ENCODE assay signal across 16 mouse cellular contexts in the genomic region with DNA sequence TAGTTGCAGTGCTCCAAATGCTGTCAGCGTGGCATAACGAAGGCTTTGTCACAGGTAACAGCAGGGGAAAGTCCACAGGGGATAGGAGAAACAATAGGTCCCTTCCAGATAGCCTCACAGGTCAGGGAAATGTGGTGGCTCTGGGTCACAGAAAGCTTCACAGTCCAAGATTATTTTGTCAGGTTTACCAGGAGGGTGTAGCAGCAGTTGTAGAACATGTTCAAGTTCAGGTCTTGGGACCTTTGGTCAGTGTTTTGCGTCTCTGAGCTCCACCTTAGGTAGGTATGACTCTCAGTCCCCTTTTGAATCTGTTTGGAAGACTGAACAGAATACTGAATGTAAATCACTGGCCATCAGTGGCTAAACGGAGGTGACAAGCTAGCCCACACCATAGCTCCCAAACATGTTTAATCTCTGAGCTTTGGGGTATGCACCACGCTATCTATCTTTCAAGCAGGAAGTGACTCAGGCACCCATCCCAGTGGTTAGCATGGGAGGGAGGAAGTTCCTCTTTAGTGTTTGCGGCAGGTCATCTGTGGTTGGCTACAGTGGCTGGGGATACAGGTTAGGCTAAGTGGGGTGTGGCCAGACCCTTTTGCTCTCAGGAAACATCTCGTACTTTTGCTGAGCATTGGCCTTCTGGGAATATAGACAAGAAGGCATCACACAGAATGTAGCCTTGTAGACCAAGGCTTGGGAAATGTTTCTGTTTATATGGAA. TPM values are rescaled to one million over a fixed set of nuclear protein-coding genes. Genes with fewer than 3 reads are reported as not detected.
DNase-seq lines count a peak whose midpoint lies in the region; ATAC-seq and TF ChIP-seq lines count a peak whose summit lies in the region.
"Had no signal": no experiment of that assay in that cellular context is flagged by ENCODE, and none has a peak within 500 bp of the region (broad histone marks: within the 10 kb centered on the region; RNA-seq: fewer than 3 reads in every experiment).

No protein-coding gene starts in this region.

- peaks cover 11% of the 10 kb centered on the region for H3K4me1 ChIP-seq in lung, postnatal 0 days (ENCODE audit: insufficient read depth, low read depth, low read length)
- H3K4me1 ChIP-seq in MEL (ENCODE audit: control insufficient read depth in 1 of 2, insufficient read depth in 2 of 2, low read length in 2 of 2): peaks cover 8 to 29% of the 10 kb centered on the region in 2 experiments
- no peaks in the 10 kb centered on the region for H3K4me1 ChIP-seq in stomach, postnatal 0 days (replicated peaks; ENCODE audit: control insufficient read depth, insufficient read depth)
- H3K4me1 ChIP-seq in forebrain, embryonic 14.5 days (ENCODE audit: control insufficient read depth, insufficient read depth, low read length): no peaks in the 10 kb centered on the region

- no peak for TF ChIP-seq POLR2A in MEL (IDR thresholded peaks at IDR 0.05; ENCODE audit: control insufficient read depth in 1 of 2, insufficient read depth in 1 of 2, low read depth in 1 of 2, low read length in 2 of 2, poor library complexity in 1 of 2)

- H3K27ac ChIP-seq in lung, postnatal 0 days (ENCODE audit: low read length): peak overlapping the region; percentile 75
- H3K27ac ChIP-seq in MEL (ENCODE audit: control insufficient read depth, low read depth, low read length): no peak overlapping the region; the same call in 1 of the 2 replicates
- peak overlapping the region; percentile 85 for H3K27ac ChIP-seq in stomach, postnatal 0 days (replicated peaks)
- H3K27ac ChIP-seq in forebrain, embryonic 14.5 days (ENCODE audit: low read depth, low read length): no peak overlapping the region
- H3K27ac ChIP-seq: embryonic facial prominence, embryonic 15.5 days had no signal

- no peak for ATAC-seq in lung, postnatal 0 days
- ATAC-seq in stomach, postnatal 0 days (ENCODE audit: low FRiP score, low TSS enrichment): peak; percentile 72
- ATAC-seq in forebrain, embryonic 14.5 days: no peak
- ATAC-seq: forebrain, postnatal 0 days; intestine, postnatal 0 days had no signal

- 48% methylated on average over 7 of the region's 7 CpGs for WGBS in lung, postnatal 0 days
- 48% methylated on average over 7 of the region's 7 CpGs for WGBS in stomach, postnatal 0 days
- WGBS in forebrain, embryonic 14.5 days: 74% methylated on average over 7 of the region's 7 CpGs

- no peaks in the 10 kb centered on the region for H3K36me3 ChIP-seq in lung, postnatal 0 days (ENCODE audit: insufficient read depth, low read length)
- peaks cover 0 to 20% of the 10 kb centered on the region in 2 experiments; a peak in 2 of 4 replicates for H3K36me3 ChIP-seq in MEL (ENCODE audit: control insufficient read depth in 1 of 2, insufficient read depth in 2 of 2, low read length in 2 of 2)
- no peaks in the 10 kb centered on the region for H3K36me3 ChIP-seq in stomach, postnatal 0 days (ENCODE audit: control insufficient read depth, insufficient read depth, low read length)
- no peaks in the 10 kb centered on the region for H3K36me3 ChIP-seq in forebrain, embryonic 14.5 days (ENCODE audit: control insufficient read depth, insufficient read depth, low read length)
- H3K36me3 ChIP-seq: embryonic facial prominence, embryonic 15.5 days had no signal

- no peak overlapping the region for H3K4me2 ChIP-seq in lung, postnatal 0 days (replicated peaks; ENCODE audit: low read depth, low read length)
- no peak overlapping the region for H3K4me2 ChIP-seq in stomach, postnatal 0 days (replicated peaks; ENCODE audit: low read depth)
- no peak overlapping the region for H3K4me2 ChIP-seq in forebrain, embryonic 14.5 days (ENCODE audit: low read length)
- H3K4me2 ChIP-seq: embryonic facial prominence, embryonic 15.5 days had no signal

- no peak overlapping the region for H3K4me3 ChIP-seq in lung, postnatal 0 days (ENCODE audit: low read depth, low read length)
- H3K4me3 ChIP-seq in MEL (ENCODE audit: control insufficient read depth in 1 of 2, insufficient read depth in 1 of 2, low read depth in 2 of 2, low read length in 2 of 2): peak overlapping the region in 1 of 2 experiments; percentile 27; a peak in 3 of 4 replicates
- no peak overlapping the region for H3K4me3 ChIP-seq in stomach, postnatal 0 days (ENCODE audit: low read depth, low read length)
- H3K4me3 ChIP-seq in forebrain, embryonic 14.5 days (ENCODE audit: low read depth, low read length): no peak overlapping the region
- H3K4me3 ChIP-seq: embryonic facial prominence, embryonic 15.5 days had no signal

- H3K79me2 ChIP-seq in MEL (ENCODE audit: control insufficient read depth, insufficient read depth, low read length, poor library complexity): no peaks in the 10 kb centered on the region

- H3K9me3 ChIP-seq in lung, postnatal 0 days (ENCODE audit: low read length): no peaks in the 10 kb centered on the region
- H3K9me3 ChIP-seq in MEL (replicated peaks; ENCODE audit: insufficient read depth, low read length): no peaks in the 10 kb centered on the region
- H3K9me3 ChIP-seq in stomach, postnatal 0 days (ENCODE audit: control insufficient read depth, low read length): no peaks in the 10 kb centered on the region
- no peaks in the 10 kb centered on the region for H3K9me3 ChIP-seq in forebrain, embryonic 14.5 days (replicated peaks; ENCODE audit: control insufficient read depth, low read length)
- H3K9me3 ChIP-seq: embryonic facial prominence, embryonic 15.5 days had no signal

- peak; percentile 38 for DNase-seq in lung, postnatal 0 days (ENCODE audit: low spot score)
- no peak for DNase-seq in lung, postnatal 14 days
- DNase-seq in MEL (ENCODE audit: low read depth, low spot score): peak; percentile 95
- DNase-seq in lung, postnatal 25 days (ENCODE audit: low spot score): peak; percentile 41
- DNase-seq in stomach, postnatal 0 days (ENCODE audit: low spot score): peak; percentile 46
- no peak for DNase-seq in cerebellum, postnatal 10 days
- DNase-seq in forebrain, embryonic 14.5 days (ENCODE audit: low spot score): no peak
- DNase-seq: forebrain, postnatal 0 days; gastrocnemius, postnatal 36 days; thymus, postnatal 25 days had no signal

- H3K27me3 ChIP-seq in lung, postnatal 0 days (replicated peaks; ENCODE audit: insufficient read depth, low read length): no peaks in the 10 kb centered on the region
- H3K27me3 ChIP-seq in MEL (ENCODE audit: control insufficient read depth in 1 of 2, insufficient read depth in 2 of 2, low read length in 2 of 2): no peaks in the 10 kb centered on the region
- H3K27me3 ChIP-seq in stomach, postnatal 0 days (ENCODE audit: control insufficient read depth, insufficient read depth, low read length): no peaks in the 10 kb centered on the region
- H3K27me3 ChIP-seq in forebrain, embryonic 14.5 days (replicated peaks; ENCODE audit: control insufficient read depth, insufficient read depth, low read length): no peaks in the 10 kb centered on the region
- H3K27me3 ChIP-seq: embryonic facial prominence, embryonic 15.5 days had no signal

- TF ChIP-seq CTCF in lung, postnatal 0 days (IDR thresholded peaks at IDR 0.05): no peak
- TF ChIP-seq CTCF in MEL (IDR thresholded peaks at IDR 0.05 in 2 of 3, conservative IDR thresholded peaks at IDR 0.05 in 1 of 3; ENCODE audit: control insufficient read depth in 1 of 3, insufficient read depth in 1 of 3, low read depth in 2 of 3, low read length in 3 of 3, poor library complexity in 1 of 3, severe bottlenecking in 1 of 3): no peak
- TF ChIP-seq CTCF in stomach, postnatal 0 days (IDR thresholded peaks at IDR 0.05; ENCODE audit: low read depth): no peak

- TF ChIP-seq RAD21 in MEL (IDR thresholded peaks at IDR 0.05; ENCODE audit: low read depth, low read length): no peak

- no peak overlapping the region for H3K9ac ChIP-seq in lung, postnatal 0 days (replicated peaks; ENCODE audit: low read depth)
- no peak overlapping the region for H3K9ac ChIP-seq in MEL (ENCODE audit: control insufficient read depth, low read depth, low read length, poor library complexity, severe bottlenecking)
- no peak overlapping the region for H3K9ac ChIP-seq in stomach, postnatal 0 days (ENCODE audit: low read length)
- H3K9ac ChIP-seq in forebrain, embryonic 14.5 days (ENCODE audit: low read length): no peak overlapping the region
- H3K9ac ChIP-seq: embryonic facial prominence, embryonic 15.5 days; forebrain, postnatal 0 days had no signal

- TF ChIP-seq EP300 in lung, postnatal 0 days (IDR thresholded peaks at IDR 0.05): peak; percentile 52; the same call in 1 of the 2 replicates
- peak; percentile 94 to 99 for TF ChIP-seq EP300 in MEL (IDR thresholded peaks at IDR 0.05; ENCODE audit: low read depth in 1 of 2, low read length in 2 of 2)
- no peak for TF ChIP-seq EP300 in stomach, postnatal 0 days (optimal IDR thresholded peaks at IDR 0.05)

TF ChIP-seq in MEL, 35 proteins besides CTCF, POLR2A, EP300 and RAD21 (continues in another document):
- 0 out of 2 replicates have a peak, but pooled peaks have one; percentile 2 for TF ChIP-seq SMC3 (IDR thresholded peaks at IDR 0.05; ENCODE audit: low read depth, low read length)
- no peak for TF ChIP-seq CHD1 (IDR thresholded peaks at IDR 0.05; ENCODE audit: low read depth, low read length)
- peak; percentile 92 for TF ChIP-seq GATA1 (IDR thresholded peaks at IDR 0.05; ENCODE audit: low read depth, low read length)
- peak; percentile 96 for TF ChIP-seq MAZ (IDR thresholded peaks at IDR 0.05; ENCODE audit: low read depth, low read length)
- peak; percentile 68; the same call in 1 of the 2 replicates for TF ChIP-seq MAFK (IDR thresholded peaks at IDR 0.05; ENCODE audit: borderline replicate concordance, low read depth, low read length)
- 0 out of 2 replicates have a peak, but pooled peaks have one; percentile 66 for TF ChIP-seq E2F4 (IDR thresholded peaks at IDR 0.05; ENCODE audit: borderline replicate concordance, low read depth, low read length)
- TF ChIP-seq POLR2AphosphoS5 (IDR thresholded peaks at IDR 0.05; ENCODE audit: borderline replicate concordance, low read depth, low read length): no peak
- TF ChIP-seq MXI1 (IDR thresholded peaks at IDR 0.05; ENCODE audit: low read depth, low read length): peak; percentile 74

RNA-seq across cellular contexts. Expression of a gene that starts 24.2 kb away (rescaled TPM):
- polyA plus RNA-seq in lung, postnatal 0 days (2015; fragmentation: Nextera tagmentation; extraction: Ambion mirVana): 88.0 and 114 TPM in 2 replicates
- 131 and 142 TPM in 2 replicates for total RNA-seq in MEL (2012; rRNA removed)
- polyA plus RNA-seq in MEL (2012; ENCODE audit: insufficient read depth in 1 of 2, insufficient read length in 2 of 2, low read depth in 1 of 2, low replicate concordance in 2 of 2, missing spikeins in 1 of 2): 100 to 1,000 TPM; 103 to 174 TPM
- 51.1 and 56.8 TPM in 2 replicates for polyA plus RNA-seq in stomach, postnatal 0 days (2015; fragmentation: Nextera tagmentation; extraction: Ambion mirVana)
- 55.6 and 63.4 TPM in 2 replicates for polyA plus RNA-seq in forebrain, embryonic 14.5 days (2014; fragmentation: Nextera tagmentation; extraction: Ambion mirVana)

RNA-seq across cellular contexts. Expression of a gene that starts 43.8 kb away (rescaled TPM):
- not detected in 2 replicates for polyA plus RNA-seq in lung, postnatal 0 days (2015; fragmentation: Nextera tagmentation; extraction: Ambion mirVana)
- total RNA-seq in MEL (2012; rRNA removed): not detected in 2 replicates
- polyA plus RNA-seq in MEL (2012; ENCODE audit: insufficient read depth in 1 of 2, insufficient read length in 2 of 2, low read depth in 1 of 2, low replicate concordance in 2 of 2, missing spikeins in 1 of 2): not detected
- not detected in 2 replicates for polyA plus RNA-seq in stomach, postnatal 0 days (2015; fragmentation: Nextera tagmentation; extraction: Ambion mirVana)
- polyA plus RNA-seq in forebrain, embryonic 14.5 days (2014; fragmentation: Nextera tagmentation; extraction: Ambion mirVana): not detected in 2 replicates
- total RNA-seq: ES-E14; forebrain, postnatal 0 days; gastrocnemius, postnatal 36 days had no signal
- polyA plus RNA-seq: brain, embryonic 14.5 days; embryonic facial prominence, embryonic 15.5 days; forebrain, postnatal 0 days; heart, postnatal 0 days; intestine, postnatal 0 days; large intestine, adult 2 months had no signal

Comparison
In these comparisons a context has a peak if more than half of its experiments do, and no peak if none do; other contexts are left out.
1. DNase-seq: peak in lung, postnatal 0 days (single experiment), MEL (single experiment), lung, postnatal 25 days (single experiment) and stomach, postnatal 0 days (single experiment); none in lung, postnatal 14 days (single experiment), cerebellum, postnatal 10 days (0 of 2) and forebrain, embryonic 14.5 days (single experiment).
2. H3K27ac ChIP-seq: peak in lung, postnatal 0 days (single experiment) and stomach, postnatal 0 days (single experiment); none in MEL (single experiment) and forebrain, embryonic 14.5 days (single experiment).